Mouse (Mus musculus) erythroid progenitor cell, adult 5-6 weeks (primary cell): ENCODE results near the gene Ctnnd2. TPM values are rescaled to one million over a fixed set of nuclear protein-coding genes. Genes with fewer than 3 reads are reported as not detected.

Experiments used
- ATAC-seq: replicated peaks from 2 replicates; pipeline ENCODE4 v1.8.0; 2016; ENCODE audit warnings: moderate number of reproducible peaks, mild to moderate bottlenecking, moderate TSS enrichment, inconsistent platforms; ENCODE audit not compliant: poor library complexity, low FRiP score, severe bottlenecking
- total RNA-seq, 2 experiments: library from RNA; stranded (forward) in 1 of 2; stranded (reverse) in 1 of 2; fragments of 150-400 nt in 1 of 2; fragments of 186-747, 209-891 nt in 1 of 2; gene quantifications; 2 replicates each; pipeline versions ENCODE4 v1.2.3 to v1.2.4; 2015 to 2017; ENCODE audit warnings: low replicate concordance in 2 of 2

Ctnnd2 gene
- total RNA-seq, 2 experiments from 2014 or later, result not detected

DNA sequence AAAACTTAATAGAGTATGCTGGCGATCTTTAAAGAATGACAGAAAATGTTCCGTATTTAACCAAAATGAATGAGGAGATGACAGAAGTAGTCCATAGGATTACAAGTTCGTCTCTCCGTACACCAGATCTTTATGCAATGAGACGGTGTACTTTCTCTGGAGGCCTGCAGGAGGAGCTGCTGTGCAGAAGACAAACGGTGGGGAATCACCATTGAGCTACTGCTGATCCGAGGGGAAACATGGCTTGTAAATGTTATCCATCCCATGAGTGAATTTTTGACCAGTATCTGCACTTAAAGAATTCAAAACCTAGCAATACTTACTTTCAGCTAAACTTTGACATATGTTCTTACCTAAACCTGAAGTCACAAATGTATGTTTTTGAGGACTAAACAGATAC lies 755.2 kb downstream of the Ctnnd2 start:
- no peak for ATAC-seq

DNA sequence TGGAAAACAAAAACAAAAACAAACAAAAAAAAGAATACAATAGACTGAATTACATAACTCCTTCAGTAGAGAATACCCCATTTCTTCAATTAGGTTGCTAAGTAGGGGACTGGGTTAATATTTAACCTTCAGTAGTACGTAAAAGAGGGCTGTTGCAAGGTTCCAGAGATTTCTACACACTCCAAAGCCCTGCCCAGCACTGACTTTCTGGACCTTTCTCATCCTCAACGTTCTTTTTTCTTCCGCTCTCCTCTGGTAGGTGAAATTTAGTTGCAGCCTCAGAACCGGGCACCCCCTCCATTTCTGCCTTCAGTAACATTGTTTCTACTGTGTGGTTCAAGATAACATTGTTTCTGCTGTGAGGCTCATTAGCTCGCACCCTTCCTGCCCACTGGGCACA lies 759.5 kb downstream of the Ctnnd2 start:
- no peak for ATAC-seq

DNA sequence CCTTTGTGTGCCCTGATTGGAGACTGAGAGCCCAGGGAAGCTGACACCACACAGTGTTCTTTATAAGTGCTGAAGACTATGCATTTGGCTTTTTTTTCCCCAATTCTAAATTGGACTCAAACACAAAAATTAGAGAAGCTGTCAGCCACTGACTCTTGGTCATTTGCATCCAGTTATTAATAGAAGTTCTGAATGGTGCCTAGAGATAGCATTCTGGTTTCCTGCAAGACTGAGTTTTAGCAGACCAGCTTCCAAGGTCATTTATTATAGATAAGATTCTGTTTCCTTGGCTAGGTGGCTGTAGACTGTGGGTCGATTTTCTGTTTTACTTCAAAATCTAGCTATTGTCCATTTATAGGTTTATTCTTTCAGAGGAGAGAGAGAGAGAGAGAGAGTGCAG lies 773.5 kb downstream of the Ctnnd2 start:
- no peak for ATAC-seq

DNA sequence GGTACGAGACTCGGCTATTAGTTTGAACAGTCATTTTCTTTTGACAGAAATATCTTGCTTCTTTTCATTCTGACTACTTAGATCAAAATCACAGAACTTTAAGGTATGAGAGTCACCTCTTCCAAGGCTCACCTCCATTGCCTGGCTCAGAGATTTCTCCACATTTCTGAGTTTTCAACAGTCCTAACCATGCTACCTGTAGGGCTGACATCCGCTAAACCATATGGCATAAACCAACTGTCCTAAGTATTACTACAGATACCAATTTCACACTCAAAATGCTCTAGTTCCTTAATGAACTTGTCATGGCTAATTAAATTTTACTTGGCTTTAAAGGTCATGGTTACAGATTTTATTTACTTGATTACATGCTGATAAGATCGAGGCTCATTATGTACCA lies 786.1 kb downstream of the Ctnnd2 start:
- ATAC-seq, result no peak

DNA sequence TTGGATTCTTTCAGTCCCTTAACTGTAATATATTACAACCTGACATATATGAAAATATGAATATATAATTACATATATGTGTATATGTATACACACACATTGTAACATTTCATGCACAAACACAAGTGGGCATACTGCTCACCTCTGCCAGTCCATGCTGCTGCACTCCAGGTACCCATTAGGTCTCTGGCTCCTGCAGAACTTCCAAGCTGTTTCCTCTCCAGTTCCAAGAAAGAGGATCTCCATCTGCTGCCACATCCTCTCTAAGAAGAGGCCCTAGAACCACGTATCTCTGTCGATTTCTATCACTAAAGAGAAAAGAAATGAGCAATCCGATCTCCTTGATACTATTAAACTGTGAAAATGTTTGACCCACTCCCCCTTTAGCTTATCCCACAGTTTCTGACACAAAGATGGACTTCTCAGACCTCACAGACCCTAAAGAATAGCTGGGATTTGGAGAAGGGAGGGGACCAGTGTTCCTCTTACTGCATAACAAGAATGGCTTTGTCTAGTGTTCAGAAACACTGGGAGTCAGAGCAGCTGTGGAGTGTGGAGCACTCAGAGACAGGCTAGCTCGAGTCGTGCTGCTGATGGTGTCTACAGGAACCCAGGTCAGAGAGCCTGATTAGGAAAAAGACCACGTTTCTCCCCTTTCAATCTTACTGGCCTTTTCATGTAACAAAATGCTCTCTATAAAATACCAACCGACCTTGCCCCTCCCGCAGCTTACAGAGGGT lies 790.2 kb downstream of the Ctnnd2 start:
- ATAC-seq, result no peak

DNA sequence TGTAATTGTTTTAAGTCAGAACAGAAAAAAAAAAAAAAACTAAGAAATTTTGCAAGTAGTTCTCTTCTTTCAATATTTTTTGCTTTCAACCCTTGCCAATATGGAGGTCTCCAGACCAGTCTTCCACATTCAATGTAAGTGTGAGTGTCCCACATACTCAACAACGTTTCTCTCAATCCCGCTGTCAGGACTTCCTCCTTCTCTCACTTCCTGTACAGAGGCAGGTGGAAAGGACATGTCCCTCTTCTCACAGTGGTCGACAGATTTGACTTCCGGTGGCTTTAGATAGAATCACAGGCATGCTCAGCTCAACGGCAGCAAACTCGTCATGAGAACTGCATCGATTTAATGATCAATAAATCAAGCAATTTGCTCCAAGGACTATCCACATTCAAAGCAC lies 791.7 kb downstream of the Ctnnd2 start:
- ATAC-seq, result no peak

DNA sequence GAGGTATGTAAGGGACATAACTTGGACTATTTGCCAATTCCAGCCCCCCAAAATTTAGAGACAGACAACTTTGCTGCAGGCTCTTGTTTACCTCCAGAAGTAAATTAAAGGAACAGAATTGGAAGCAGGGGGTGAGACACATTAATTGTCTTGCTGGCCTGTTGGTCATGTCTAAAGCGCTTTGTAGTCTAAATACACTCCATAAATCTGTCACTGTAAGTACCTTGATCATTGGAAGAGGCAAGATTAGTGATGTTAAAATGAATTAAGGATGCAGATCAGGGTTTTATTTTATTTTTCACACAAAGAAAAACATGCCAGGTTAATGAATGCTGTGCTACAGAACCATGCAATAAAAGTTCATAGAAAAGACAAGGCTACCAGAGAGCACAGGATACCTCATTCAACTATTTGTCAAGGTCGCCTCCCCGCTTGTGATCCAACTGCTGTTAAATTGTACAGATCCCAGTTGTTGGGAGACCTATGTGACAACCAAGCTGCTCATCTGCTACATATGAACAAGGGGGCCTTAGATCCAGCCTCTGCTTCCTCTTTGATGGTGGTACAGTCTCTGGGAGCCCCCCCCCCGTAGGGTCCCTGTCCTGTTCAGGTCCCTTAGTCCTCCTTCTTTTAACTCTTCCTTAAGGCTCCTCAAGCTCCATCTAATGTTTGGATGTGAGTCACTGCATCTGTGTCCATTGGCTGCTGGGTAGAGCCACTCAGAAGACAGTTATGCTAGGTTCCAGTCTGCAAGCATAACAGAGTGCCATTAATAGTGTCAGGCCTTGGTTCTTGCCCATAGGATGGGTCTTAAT lies 792.7 kb downstream of the Ctnnd2 start:
- no peak for ATAC-seq

DNA sequence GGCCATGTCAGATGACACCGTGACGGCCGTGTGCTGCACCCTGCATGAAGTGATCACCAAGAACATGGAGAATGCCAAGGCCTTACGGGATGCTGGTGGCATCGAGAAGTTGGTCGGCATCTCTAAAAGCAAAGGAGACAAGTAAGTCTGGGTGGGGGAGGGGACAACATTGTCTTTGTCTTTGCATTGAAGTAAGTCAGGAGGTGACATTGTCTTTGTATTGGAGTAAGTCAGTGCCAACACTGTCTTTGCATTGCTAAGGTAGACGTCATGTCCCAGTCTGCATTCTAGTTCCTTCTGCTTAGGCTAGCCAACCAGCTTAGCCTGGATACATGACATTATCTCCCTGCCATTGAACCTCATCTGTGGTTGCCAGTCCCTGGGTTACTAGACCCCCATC lies 794.4 kb downstream of the Ctnnd2 start:
- no peak for ATAC-seq

DNA sequence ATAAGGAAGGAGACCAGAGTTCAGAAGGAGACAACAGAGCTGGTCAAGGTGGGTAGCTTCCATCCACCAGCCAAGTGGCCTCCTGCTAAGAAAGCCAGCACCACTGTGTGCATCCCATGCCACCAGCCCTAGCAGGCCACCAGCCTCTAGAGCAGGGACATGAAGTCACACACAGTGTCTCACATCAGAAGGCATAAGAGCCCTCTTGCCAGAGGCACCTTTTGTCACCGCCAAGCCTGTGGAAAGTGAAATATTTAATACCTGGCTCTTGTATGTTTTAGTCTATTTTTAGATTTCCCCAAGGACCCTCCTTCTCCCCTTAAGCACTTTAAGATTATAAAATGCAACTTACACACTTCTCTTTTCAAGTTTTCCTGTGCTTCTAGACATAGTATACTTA lies 802.0 kb downstream of the Ctnnd2 start:
- no peak for ATAC-seq

DNA sequence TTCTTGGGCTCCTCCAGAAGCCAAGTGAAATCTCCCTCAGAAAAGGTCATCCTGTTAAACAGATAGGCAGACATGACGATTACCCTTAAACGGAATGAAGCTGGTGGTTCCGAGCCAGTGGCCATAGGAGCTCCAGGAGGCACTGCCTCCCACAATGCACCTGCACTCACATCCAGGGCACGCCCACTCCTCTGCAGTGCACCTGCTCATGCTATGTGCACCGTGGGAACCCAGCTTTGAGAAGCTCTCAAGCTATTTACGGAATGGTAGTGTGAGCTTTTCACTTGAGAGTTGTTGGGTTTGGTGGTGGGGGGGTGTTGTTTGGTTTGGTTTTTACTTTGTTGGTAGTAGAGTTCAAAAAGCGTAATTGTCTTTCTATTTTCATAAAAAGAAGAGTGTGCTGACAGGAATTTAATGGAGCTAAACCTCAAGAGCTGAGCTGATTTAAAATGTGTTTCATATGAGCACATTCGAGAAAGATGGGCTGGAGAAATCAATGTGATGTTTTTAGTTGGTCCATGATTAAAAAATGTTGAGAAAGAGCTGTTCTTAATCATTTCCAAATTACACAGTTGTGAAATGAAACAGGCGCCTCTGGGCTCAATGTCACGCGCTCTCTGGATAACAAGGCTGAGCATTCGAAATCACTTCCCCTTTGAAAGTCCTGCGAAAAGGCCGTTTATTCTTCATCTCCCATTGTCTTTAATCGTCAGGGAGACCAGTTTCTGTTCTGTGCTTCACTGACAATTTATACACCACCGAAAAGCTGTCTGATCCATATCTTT lies 802.8 kb downstream of the Ctnnd2 start:
- ATAC-seq, result no peak

DNA sequence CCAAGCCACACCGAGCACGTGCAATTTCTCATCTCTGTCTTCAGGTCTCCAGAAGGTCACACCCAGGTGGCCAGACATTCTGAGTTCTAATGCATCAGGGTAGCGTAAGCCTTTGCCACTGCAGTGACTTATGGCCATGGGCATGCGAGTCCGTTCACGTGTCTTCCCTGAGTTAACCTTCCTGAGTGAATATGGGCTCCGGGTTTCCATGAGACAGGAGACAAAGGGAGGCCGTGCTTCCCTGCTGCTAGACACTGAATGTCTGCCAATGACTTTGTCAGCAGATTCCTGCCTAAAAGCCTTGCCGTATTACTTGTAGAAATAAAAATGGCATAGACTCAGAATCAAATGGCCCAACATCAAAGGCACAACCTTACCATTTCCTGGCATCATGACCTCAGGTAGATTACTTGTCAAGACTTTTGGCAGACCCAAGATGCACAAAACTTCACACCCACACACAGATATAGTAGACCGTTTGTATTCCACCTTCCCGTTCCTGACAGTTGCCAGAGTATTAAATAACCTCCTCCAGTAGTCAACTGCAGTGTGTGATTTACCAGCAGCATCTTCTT lies 804.9 kb downstream of the Ctnnd2 start:
- no peak for ATAC-seq

DNA sequence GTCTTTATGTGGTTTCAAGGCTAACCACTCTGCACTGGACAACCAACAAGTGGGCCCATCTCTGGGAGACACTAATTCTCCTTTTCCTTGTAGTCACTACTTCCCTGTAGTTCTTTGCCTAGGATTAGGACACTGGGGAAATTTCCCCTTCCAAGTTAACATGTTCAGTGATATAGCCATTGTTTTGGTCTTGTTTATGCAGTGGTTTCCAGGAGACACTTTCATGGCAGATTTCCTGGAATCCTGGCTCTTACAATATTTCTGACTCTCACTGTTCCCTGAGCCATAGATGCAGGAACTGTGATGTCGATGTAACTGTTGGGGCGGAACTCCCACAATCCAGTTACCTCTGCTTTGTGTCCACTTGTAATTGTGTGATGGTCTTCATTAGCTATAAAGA lies 814.5 kb downstream of the Ctnnd2 start:
- ATAC-seq, result no peak

DNA sequence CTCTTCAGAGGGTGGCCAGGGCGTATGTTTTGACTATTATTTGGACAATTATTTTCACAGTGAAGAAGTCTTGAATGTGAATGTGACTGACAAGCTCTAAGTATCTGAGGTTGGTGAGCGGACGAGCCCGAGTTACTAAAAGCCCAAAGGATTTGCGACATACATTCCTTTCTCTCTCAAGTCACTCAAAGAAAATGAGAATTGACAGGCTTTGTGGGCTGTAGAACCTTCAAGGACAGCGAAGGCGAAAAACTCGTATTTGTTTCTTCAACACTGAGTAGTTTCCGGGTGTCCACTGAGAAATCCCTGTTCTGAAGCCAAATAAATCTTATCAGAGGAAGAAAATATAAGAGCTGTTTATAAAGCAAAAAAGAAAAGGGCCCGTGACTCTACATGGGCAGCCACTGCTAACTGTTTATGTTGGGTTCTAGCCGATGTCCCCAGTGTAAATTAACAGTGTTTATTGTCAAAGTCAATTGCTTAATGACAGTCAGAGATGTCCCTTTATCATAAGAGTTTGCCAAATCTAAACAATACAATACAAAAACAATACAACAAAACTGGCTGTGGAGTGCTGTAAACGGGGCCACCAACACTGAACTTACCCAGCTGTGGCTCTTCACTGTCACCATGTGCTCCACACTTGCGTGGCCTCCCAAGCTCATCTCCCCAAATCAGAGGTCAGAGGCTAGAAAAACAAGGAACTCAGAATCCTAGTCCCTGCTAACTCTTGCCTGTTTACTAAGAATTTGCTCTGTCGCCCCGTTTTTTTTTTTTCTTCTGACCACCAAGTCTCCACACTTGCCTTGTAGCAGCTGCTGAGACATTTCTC lies 818.2 kb downstream of the Ctnnd2 start:
- ATAC-seq, result no peak

DNA sequence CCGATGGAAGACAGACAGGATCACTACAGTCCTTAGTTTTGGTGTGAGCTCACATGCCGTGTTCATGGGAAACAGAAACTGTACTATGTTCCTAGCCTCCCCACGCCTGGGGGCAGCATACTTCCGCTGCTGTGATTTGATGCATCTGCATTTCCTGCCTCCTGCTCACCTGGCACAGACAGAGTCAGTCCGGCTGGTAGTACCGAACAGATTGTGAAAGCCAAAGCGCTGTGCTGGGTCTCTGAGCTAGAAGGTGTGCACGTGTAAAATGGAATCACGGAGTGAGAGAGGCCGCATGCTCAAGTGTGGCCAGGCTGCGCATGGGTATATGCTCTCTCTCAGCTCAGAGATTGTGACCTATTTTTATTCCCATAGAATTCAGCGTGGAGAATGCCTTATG lies 820.0 kb downstream of the Ctnnd2 start:
- no peak for ATAC-seq

DNA sequence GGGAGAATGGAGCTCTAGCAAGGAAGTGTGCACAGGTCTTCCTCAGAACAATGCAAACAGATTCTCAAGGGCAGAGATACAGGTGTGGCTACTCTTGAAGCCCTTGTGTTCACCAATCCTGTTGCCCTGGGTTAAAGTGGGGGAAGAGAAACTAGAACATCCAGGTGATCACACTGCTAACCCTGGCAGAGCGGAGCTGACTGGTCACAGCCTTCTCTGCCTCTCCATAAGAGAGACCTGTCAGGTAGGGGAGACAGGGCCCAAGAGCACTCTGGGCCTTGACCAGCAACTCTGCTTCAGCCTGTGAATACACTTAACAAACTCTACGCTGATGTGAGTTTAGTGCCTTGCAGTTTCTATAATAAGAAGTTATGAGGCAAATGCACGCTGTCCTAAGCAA lies 820.5 kb downstream of the Ctnnd2 start:
- ATAC-seq, result no peak

DNA sequence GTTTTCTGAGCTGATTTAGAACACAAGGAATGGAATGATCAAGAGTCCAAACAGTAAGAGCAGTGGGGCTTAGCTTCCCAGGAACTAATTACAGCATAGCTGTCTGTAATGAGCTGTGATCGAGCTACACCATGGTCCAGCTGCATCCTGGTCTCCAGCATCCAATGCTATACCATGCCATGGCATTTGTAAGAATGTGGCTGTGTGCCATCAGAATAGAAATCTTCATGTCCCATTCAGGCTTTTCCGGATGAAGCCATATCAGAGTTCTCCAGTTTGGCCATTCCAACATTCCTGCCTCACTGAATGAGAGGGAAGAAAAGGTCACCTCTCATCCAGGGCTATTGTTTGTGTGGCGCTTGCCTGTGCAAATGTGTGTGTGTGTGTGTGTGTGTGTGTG lies 823.0 kb downstream of the Ctnnd2 start:
- ATAC-seq, result no peak

DNA sequence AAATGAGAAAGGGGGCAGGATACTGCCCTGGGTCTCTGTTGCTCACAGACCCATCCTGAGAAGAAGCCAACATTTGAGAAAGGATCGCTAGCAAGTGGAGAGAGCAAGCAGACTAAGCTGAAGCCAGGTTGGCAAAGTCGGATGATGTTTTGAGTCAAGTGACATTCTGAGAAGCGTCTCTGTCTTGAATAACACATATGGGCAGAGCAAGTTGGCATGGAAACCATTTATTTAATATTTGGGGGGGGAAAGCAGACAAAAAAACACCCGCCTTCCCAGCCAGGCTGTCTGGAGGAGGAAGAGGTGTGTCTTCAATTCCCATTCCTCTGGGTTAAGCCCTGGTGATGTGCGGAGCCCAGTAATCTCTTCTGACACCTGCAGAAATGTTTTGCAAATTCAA lies 832.1 kb downstream of the Ctnnd2 start:
- ATAC-seq, result no peak

DNA sequence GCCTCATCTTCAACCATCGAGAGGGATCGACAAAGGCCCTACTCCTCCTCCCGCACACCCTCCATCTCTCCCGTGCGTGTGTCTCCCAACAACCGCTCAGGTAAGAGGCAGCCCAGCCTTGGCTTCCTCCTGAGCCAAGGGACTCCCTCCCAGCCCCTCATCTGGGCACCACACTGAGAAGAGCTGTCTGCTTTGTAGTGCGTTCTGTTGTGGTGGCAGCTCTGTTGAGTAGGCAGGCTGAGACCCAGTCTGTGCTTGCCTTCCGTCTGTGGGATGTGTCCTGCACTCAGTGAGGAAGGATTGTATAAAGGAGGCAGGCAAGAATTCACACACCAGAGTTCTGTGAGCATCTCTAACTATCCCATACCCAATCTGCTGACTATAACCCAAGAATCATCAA lies 832.6 kb downstream of the Ctnnd2 start:
- no peak for ATAC-seq

DNA sequence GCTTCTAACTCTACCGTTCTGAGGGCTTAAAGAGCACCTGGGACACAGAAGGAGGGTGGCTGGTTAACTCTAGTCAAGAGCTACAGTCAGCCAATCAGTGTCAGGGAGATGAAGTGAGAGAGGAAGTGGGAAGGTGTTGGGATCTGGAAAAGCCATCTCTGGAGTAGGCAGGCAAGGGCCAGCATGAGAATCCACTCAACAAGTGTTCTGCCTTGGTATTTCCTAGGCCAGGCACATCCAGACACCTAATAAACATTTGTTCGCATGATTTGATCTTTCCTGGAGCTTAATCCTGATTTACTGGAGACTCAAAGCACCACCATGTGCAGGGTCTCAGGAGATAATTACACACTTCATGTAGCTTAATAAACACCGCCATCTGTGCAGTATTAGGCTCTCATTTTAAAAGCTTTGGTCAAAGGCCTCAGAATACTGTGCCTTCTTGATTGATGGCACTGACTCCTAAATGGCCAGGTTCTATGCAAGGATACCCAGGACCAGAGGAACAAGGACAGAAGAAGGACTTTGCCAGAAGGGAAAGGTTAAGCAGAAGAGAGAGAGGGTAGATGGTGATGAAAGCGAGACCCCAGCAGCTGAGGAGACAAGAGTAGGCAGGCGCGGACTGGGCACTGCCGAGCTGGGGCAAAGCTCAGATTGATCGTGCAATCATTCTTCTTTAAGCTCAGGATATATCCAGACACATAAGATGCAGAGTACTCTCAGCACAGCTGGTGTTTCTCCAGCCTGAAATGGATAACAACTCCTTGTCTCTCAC lies 833.8 kb downstream of the Ctnnd2 start:
- no peak for ATAC-seq
